Comparison of ENCODE assay signal across 8 mouse cellular contexts in the genomic region with DNA sequence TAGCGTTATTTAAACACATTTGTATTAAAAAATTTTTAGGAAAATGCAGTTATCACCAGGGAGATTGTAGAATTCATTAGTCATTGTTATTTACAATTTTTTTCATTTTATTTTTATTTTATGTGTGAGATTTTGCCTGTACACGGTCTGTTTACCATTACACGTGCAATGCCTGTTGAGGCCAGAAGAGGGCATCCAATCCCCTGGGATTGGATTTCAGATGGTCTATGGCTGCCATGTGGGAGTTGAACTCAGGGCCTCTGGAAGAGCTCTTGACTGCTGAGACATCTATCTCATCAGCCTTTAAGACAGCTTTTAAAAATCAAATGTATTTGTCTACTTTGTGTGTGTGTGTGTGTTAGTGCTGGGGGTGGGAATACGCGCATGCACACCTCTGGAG. TPM values are rescaled to one million over a fixed set of nuclear protein-coding genes. Genes with fewer than 3 reads are reported as not detected.
DNase-seq lines count a peak whose midpoint lies in the region; ATAC-seq and TF ChIP-seq lines count a peak whose summit lies in the region.

No protein-coding gene starts in this region.

- H3K36me3 ChIP-seq in testis, adult 2 months (ENCODE audit: control insufficient read depth, insufficient read depth, low read length): no peaks in the 10 kb centered on the region
- peaks cover 5% of the 10 kb centered on the region for H3K36me3 ChIP-seq in hindbrain, embryonic 16.5 days (ENCODE audit: control insufficient read depth, insufficient read depth, low read length)

- H3K4me1 ChIP-seq in testis, adult 2 months (ENCODE audit: control insufficient read depth, insufficient read depth, low read length): peaks cover 6% of the 10 kb centered on the region
- H3K4me1 ChIP-seq in hindbrain, embryonic 16.5 days (ENCODE audit: control insufficient read depth, insufficient read depth, low read depth, low read length): peaks cover 4% of the 10 kb centered on the region; the same call in 1 of the 2 replicates

- H3K9me3 ChIP-seq in hindbrain, embryonic 16.5 days (ENCODE audit: control insufficient read depth, low read length): no peaks in the 10 kb centered on the region

- no peak for TF ChIP-seq POLR2A in testis, adult 2 months (IDR thresholded peaks at IDR 0.05; ENCODE audit: control insufficient read depth, low read depth, low read length)

- peak; percentile 28; the same call in 1 of the 2 replicates for TF ChIP-seq CTCF in testis, adult 2 months (IDR thresholded peaks at IDR 0.05; ENCODE audit: control insufficient read depth, insufficient read depth, insufficient replicate concordance, low read depth, low read length)

- ATAC-seq in cerebellum, adult (ENCODE audit: insufficient number of reproducible peaks, low FRiP score, low TSS enrichment): no peak
- ATAC-seq in hindbrain, embryonic 16.5 days: no peak

- peak; percentile 36 for DNase-seq in heart, postnatal 4 days
- DNase-seq in heart, adult 11 months: no peak
- no peak for DNase-seq in testis, postnatal 14 days (ENCODE audit: low spot score)
- peak; percentile 44 for DNase-seq in c-Kit-positive CD71-positive TER-119-positive erythroid progenitor cells, embryonic 14.5 days (ENCODE audit: low spot score)
- DNase-seq in retina, embryonic 14.5 days (ENCODE audit: low spot score): peak; percentile 53

- no peak overlapping the region for H3K27ac ChIP-seq in testis, adult 2 months (ENCODE audit: control insufficient read depth, insufficient read depth, low read depth, low read length)
- no peak overlapping the region for H3K27ac ChIP-seq in hindbrain, embryonic 16.5 days (ENCODE audit: low read depth, low read length)

- no peak overlapping the region for H3K4me3 ChIP-seq in testis, adult 2 months (ENCODE audit: control insufficient read depth, low read depth, low read length)
- no peak overlapping the region for H3K4me3 ChIP-seq in hindbrain, embryonic 16.5 days (ENCODE audit: low read length)

- no peaks in the 10 kb centered on the region for H3K27me3 ChIP-seq in testis, adult 2 months (ENCODE audit: control insufficient read depth, insufficient read depth, low read length)
- no peaks in the 10 kb centered on the region for H3K27me3 ChIP-seq in hindbrain, embryonic 16.5 days (replicated peaks; ENCODE audit: control insufficient read depth, insufficient read depth, low read length)

- WGBS in hindbrain, embryonic 16.5 days: 75% methylated on average over 5 of the region's 5 CpGs

- no peak overlapping the region for H3K9ac ChIP-seq in hindbrain, embryonic 16.5 days (ENCODE audit: low read depth, low read length)

- no peak overlapping the region for H3K4me2 ChIP-seq in hindbrain, embryonic 16.5 days (ENCODE audit: low read length)

RNA-seq across cellular contexts. Expression of gene Dera, which starts 2.0 kb away (rescaled TPM):
- total RNA-seq in heart, postnatal 4 days (2021): 10 to 100 TPM; 20.5 to 23.2 TPM
- polyA plus RNA-seq in testis, adult 2 months (2012; rRNA removed): 4.3 and 7.5 TPM in 2 replicates
- 13.7 and 14.3 TPM in 2 replicates for polyA plus RNA-seq in hindbrain, embryonic 16.5 days (2015; fragmentation: Nextera tagmentation; extraction: Ambion mirVana)

RNA-seq across cellular contexts. Expression of gene Strap, which starts 21.4 kb away (rescaled TPM):
- 100 to 1,000 TPM; 115 to 121 TPM for total RNA-seq in heart, postnatal 4 days (2021)
- polyA plus RNA-seq in testis, adult 2 months (2012; rRNA removed): 77.9 and 81.1 TPM in 2 replicates
- polyA plus RNA-seq in hindbrain, embryonic 16.5 days (2015; fragmentation: Nextera tagmentation; extraction: Ambion mirVana): 154 and 159 TPM in 2 replicates

Comparison
In these comparisons a context has a peak if more than half of its experiments do, and no peak if none do; other contexts are left out.
1. DNase-seq: peak in heart, postnatal 4 days (single experiment), c-Kit-positive CD71-positive TER-119-positive erythroid progenitor cells, embryonic 14.5 days (single experiment) and retina, embryonic 14.5 days (single experiment); none in heart, adult 11 months (single experiment) and testis, postnatal 14 days (single experiment).